Mouse (Mus musculus): ENCODE measurements around the gene Neu3.

DNA sequence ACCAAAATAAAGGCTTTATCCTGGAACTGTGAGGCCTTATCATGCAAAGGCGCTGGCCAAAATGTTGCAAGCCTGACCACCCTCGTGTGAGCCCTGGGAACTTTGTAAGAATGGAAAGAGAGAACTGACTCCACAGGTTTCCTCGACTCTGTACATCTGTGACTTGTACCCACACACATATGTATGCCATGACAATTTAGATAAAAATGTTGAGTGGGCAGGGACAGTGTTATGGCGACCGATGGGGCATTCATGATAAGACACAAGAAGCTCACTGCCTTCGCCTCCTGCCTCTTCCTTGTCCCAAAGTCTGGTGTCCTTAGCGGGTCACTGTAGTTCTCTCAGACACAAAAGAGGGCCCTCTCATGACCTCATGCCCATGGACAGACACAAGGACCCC, 29.1 kb downstream of the Neu3 start:
- TF ChIP-seq BHLHE40 (IDR thresholded peaks at IDR 0.05; ENCODE audit: borderline replicate concordance, low read depth, low read length) (no peak), MXI1 (IDR thresholded peaks at IDR 0.05; ENCODE audit: low read depth, low read length) (no peak), CTCF (IDR thresholded peaks at IDR 0.05 in 2 of 3, conservative IDR thresholded peaks at IDR 0.05 in 1 of 3; ENCODE audit: control insufficient read depth in 1 of 3, insufficient read depth in 1 of 3, low read depth in 2 of 3, low read length in 3 of 3, poor library complexity in 1 of 3, severe bottlenecking in 1 of 3) (no peak), POLR2A (IDR thresholded peaks at IDR 0.05; ENCODE audit: control insufficient read depth in 1 of 2, insufficient read depth in 1 of 2, low read depth in 1 of 2, low read length in 2 of 2, poor library complexity in 1 of 2) (no peak), RCOR1 (IDR thresholded peaks at IDR 0.05; ENCODE audit: low read depth, low read length) (no peak), E2F4 (IDR thresholded peaks at IDR 0.05; ENCODE audit: borderline replicate concordance, low read depth, low read length) (no peak), MAX (IDR thresholded peaks at IDR 0.05; ENCODE audit: low read length) (no peak), TAL1 (IDR thresholded peaks at IDR 0.05; ENCODE audit: low read length) (peak; percentile 21; the same call in 1 of the 2 replicates), ZNF384 (IDR thresholded peaks at IDR 0.05; ENCODE audit: low read depth, low read length) (no peak), GATA1 (IDR thresholded peaks at IDR 0.05; ENCODE audit: low read depth, low read length) (no peak), SIN3A (IDR thresholded peaks at IDR 0.05; ENCODE audit: low read length) (no peak), ETS1 (IDR thresholded peaks at IDR 0.05; ENCODE audit: low read depth, low read length) (no peak), EP300 (IDR thresholded peaks at IDR 0.05; ENCODE audit: low read depth in 1 of 2, low read length in 2 of 2) (no peak), ZKSCAN1 (IDR thresholded peaks at IDR 0.05; ENCODE audit: low read depth, low read length) (no peak)
